Comparison of ENCODE assay signal across 8 mouse cellular contexts in genomic region chr15:86086291-86086706, GRCm38 (mm10). TPM values are rescaled to one million over a fixed set of nuclear protein-coding genes. Genes with fewer than 3 reads are reported as not detected.
DNase-seq lines count a peak whose midpoint lies in the region; ATAC-seq and TF ChIP-seq lines count a peak whose summit lies in the region.

No protein-coding gene starts in this region.

- no peaks in the 10 kb centered on the region for H3K27me3 ChIP-seq in cerebellum, adult 2 months (ENCODE audit: control insufficient read depth, insufficient read depth, low read length)
- H3K27me3 ChIP-seq in intestine, postnatal 0 days (replicated peaks; ENCODE audit: control insufficient read depth, insufficient read depth, low read length), result no peaks in the 10 kb centered on the region
- no peaks in the 10 kb centered on the region for H3K27me3 ChIP-seq in limb, embryonic 14.5 days (ENCODE audit: control insufficient read depth, insufficient read depth, low read length)
- no peaks in the 10 kb centered on the region for H3K27me3 ChIP-seq in stomach, embryonic 16.5 days (ENCODE audit: control insufficient read depth, insufficient read depth, low read length)

- no peak overlapping the region for H3K4me3 ChIP-seq in cerebellum, adult 2 months (replicated peaks; ENCODE audit: insufficient read depth, low read depth, low read length)
- H3K4me3 ChIP-seq in intestine, postnatal 0 days (ENCODE audit: low read depth, low read length), result no peak overlapping the region
- H3K4me3 ChIP-seq in limb, embryonic 14.5 days (replicated peaks; ENCODE audit: low read length), result no peak overlapping the region
- no peak overlapping the region for H3K4me3 ChIP-seq in stomach, embryonic 16.5 days (replicated peaks; ENCODE audit: low read length)

- no peak overlapping the region for H3K9ac ChIP-seq in intestine, postnatal 0 days (ENCODE audit: low read depth, low read length)
- H3K9ac ChIP-seq in limb, embryonic 14.5 days (ENCODE audit: low read depth, low read length, severe bottlenecking), result no peak overlapping the region; the same call in 1 of the 2 replicates
- H3K9ac ChIP-seq in stomach, embryonic 16.5 days (ENCODE audit: low read length), result peak overlapping the region; percentile 53

- 0 out of 2 replicates have a peak, but pooled peaks have one; percentile 8 for ATAC-seq in intestine, postnatal 0 days
- ATAC-seq in limb, embryonic 14.5 days (ENCODE audit: low FRiP score, low read depth), result no peak; the same call in 1 of the 2 replicates
- ATAC-seq in stomach, embryonic 16.5 days (ENCODE audit: insufficient read depth, low FRiP score), result no peak

- WGBS in cerebellum, adult 2 months, result 47% methylated on average over 8 of the region's 8 CpGs
- WGBS in intestine, postnatal 0 days, result 46% methylated on average over 8 of the region's 8 CpGs
- 74% methylated on average over 8 of the region's 8 CpGs for WGBS in limb, embryonic 14.5 days
- WGBS in stomach, embryonic 16.5 days, result 56% methylated on average over 8 of the region's 8 CpGs

- peak; percentile 52 to 57 for DNase-seq in cerebellum, adult 2 months
- DNase-seq in cerebellum, postnatal 4 days (ENCODE audit: low spot score in 2 of 2), result no peak
- DNase-seq in retina, postnatal 1 day, result peak; percentile 66
- DNase-seq in retina, embryonic 14.5 days (ENCODE audit: low spot score), result no peak
- DNase-seq in limb, embryonic 14.5 days (ENCODE audit: low spot score), result peak; percentile 8
- DNase-seq in thymus, postnatal 36 days, result no peak

- no peaks in the 10 kb centered on the region; the same call in 1 of the 2 replicates for H3K36me3 ChIP-seq in intestine, postnatal 0 days (ENCODE audit: control insufficient read depth, insufficient read depth)
- 0 out of 2 replicates have a peak, but pooled peaks cover 2% of the 10 kb centered on the region for H3K36me3 ChIP-seq in limb, embryonic 14.5 days (ENCODE audit: control insufficient read depth, insufficient read depth, low read length)
- no peaks in the 10 kb centered on the region for H3K36me3 ChIP-seq in stomach, embryonic 16.5 days (ENCODE audit: control insufficient read depth, insufficient read depth, low read length)

- peaks cover 93% of the 10 kb centered on the region for H3K4me1 ChIP-seq in cerebellum, adult 2 months (ENCODE audit: control insufficient read depth, insufficient read depth, low read length)
- peaks cover 45% of the 10 kb centered on the region for H3K4me1 ChIP-seq in intestine, postnatal 0 days (replicated peaks; ENCODE audit: control insufficient read depth, insufficient read depth, low read length)
- H3K4me1 ChIP-seq in limb, embryonic 14.5 days (ENCODE audit: control insufficient read depth, insufficient read depth, low read length), result peaks cover 44% of the 10 kb centered on the region
- peaks cover 76% of the 10 kb centered on the region for H3K4me1 ChIP-seq in stomach, embryonic 16.5 days (ENCODE audit: control insufficient read depth, insufficient read depth, low read length)

- no peaks in the 10 kb centered on the region for H3K9me3 ChIP-seq in intestine, postnatal 0 days (ENCODE audit: control insufficient read depth)
- H3K9me3 ChIP-seq in limb, embryonic 14.5 days (ENCODE audit: control insufficient read depth, low read length), result no peaks in the 10 kb centered on the region
- no peaks in the 10 kb centered on the region for H3K9me3 ChIP-seq in stomach, embryonic 16.5 days (replicated peaks; ENCODE audit: control insufficient read depth, low read length)

- H3K27ac ChIP-seq in cerebellum, adult 2 months (ENCODE audit: insufficient read depth, low read length), result no peak overlapping the region
- peak overlapping the region; percentile 35; the same call in 1 of the 2 replicates for H3K27ac ChIP-seq in intestine, postnatal 0 days (ENCODE audit: low read depth, low read length)
- H3K27ac ChIP-seq in limb, embryonic 14.5 days (replicated peaks; ENCODE audit: low read depth, low read length), result peak overlapping the region; percentile 45; the same call in 1 of the 2 replicates
- peak overlapping the region; percentile 83 for H3K27ac ChIP-seq in stomach, embryonic 16.5 days (ENCODE audit: low read length)

- TF ChIP-seq POLR2A in cerebellum, adult 2 months (IDR thresholded peaks at IDR 0.05; ENCODE audit: borderline replicate concordance, insufficient read depth, low read length), result no peak
- no peak for TF ChIP-seq POLR2A in limb, embryonic 14.5 days (IDR thresholded peaks at IDR 0.05; ENCODE audit: borderline replicate concordance, extremely low read depth, insufficient read depth, insufficient read length)

- 0 out of 2 replicates have a peak overlapping the region, but pooled peaks have one; percentile 18 for H3K4me2 ChIP-seq in intestine, postnatal 0 days (replicated peaks; ENCODE audit: low read depth)
- peak overlapping the region; percentile 16; the same call in 1 of the 2 replicates for H3K4me2 ChIP-seq in limb, embryonic 14.5 days (replicated peaks; ENCODE audit: low read depth, low read length, severe bottlenecking)
- no peak overlapping the region for H3K4me2 ChIP-seq in stomach, embryonic 16.5 days (ENCODE audit: low read depth, low read length)

- TF ChIP-seq CTCF in cerebellum, adult 2 months (IDR thresholded peaks at IDR 0.05; ENCODE audit: borderline replicate concordance, insufficient read depth, low read depth, low read length), result no peak
- no peak for TF ChIP-seq CTCF in intestine, postnatal 0 days (IDR thresholded peaks at IDR 0.05; ENCODE audit: low read depth)

RNA-seq across cellular contexts. Expression of gene Gramd4, which starts 28.8 kb away (rescaled TPM):
- polyA plus RNA-seq in cerebellum, adult 2 months (2012; rRNA removed), result 36.0 and 40.4 TPM in 2 replicates
- 5.6 and 6.4 TPM in 2 replicates for polyA plus RNA-seq in intestine, postnatal 0 days (2015; fragmentation: Nextera tagmentation; extraction: Ambion mirVana)
- polyA plus RNA-seq in limb, embryonic 14.5 days (2012; rRNA removed), result 23.5 and 26.4 TPM in 2 replicates
- 12.3 and 15.4 TPM in 2 replicates for polyA plus RNA-seq in limb, embryonic 14.5 days (2014; fragmentation: Nextera tagmentation; extraction: Ambion mirVana)
- 10.5 and 12.1 TPM in 2 replicates for polyA plus RNA-seq in stomach, embryonic 16.5 days (2015; fragmentation: Nextera tagmentation; extraction: Ambion mirVana)

RNA-seq across cellular contexts. Expression of gene Celsr1, which starts 52.7 kb away (rescaled TPM):
- 0.49 and 0.60 TPM in 2 replicates for polyA plus RNA-seq in cerebellum, adult 2 months (2012; rRNA removed)
- 0.33 and 0.39 TPM in 2 replicates for polyA plus RNA-seq in intestine, postnatal 0 days (2015; fragmentation: Nextera tagmentation; extraction: Ambion mirVana)
- 11.8 and 13.1 TPM in 2 replicates for polyA plus RNA-seq in limb, embryonic 14.5 days (2012; rRNA removed)
- polyA plus RNA-seq in limb, embryonic 14.5 days (2014; fragmentation: Nextera tagmentation; extraction: Ambion mirVana), result 6.5 TPM in 2 replicates
- polyA plus RNA-seq in stomach, embryonic 16.5 days (2015; fragmentation: Nextera tagmentation; extraction: Ambion mirVana), result 2.6 and 2.7 TPM in 2 replicates

Comparison
In these comparisons a context has a peak if more than half of its experiments do, and no peak if none do; other contexts are left out.
1. DNase-seq: peak in cerebellum, adult 2 months (2 of 2), retina, postnatal 1 day (single experiment) and limb, embryonic 14.5 days (single experiment); none in cerebellum, postnatal 4 days (0 of 2), retina, embryonic 14.5 days (single experiment) and thymus, postnatal 36 days (0 of 2).